Mouse (Mus musculus): ENCODE measurements around the gene Cyp2c29. TPM values are rescaled to one million over a fixed set of nuclear protein-coding genes. Genes with fewer than 3 reads are reported as not detected.
"Not testable (repeated sequence)": the region's sequence is repeated elsewhere in the genome, so short reads cannot be mapped to it uniquely, and the experiment has no call there.

The Cyp2c29 gene
- polyA plus RNA-seq (2016; fragmentation: Nextera tagmentation; extraction: Ambion mirVana) = not detected in 2 replicates

- not testable (repeated sequence) for H3K9me3 ChIP-seq (replicated peaks); ATAC-seq; H3K27ac ChIP-seq; H3K9ac ChIP-seq; H3K27me3 ChIP-seq (replicated peaks); H3K4me2 ChIP-seq; H3K36me3 ChIP-seq; H3K4me1 ChIP-seq; H3K4me3 ChIP-seq
- no CpG with 5 or more reads among the region's 1 CpGs for WGBS (ENCODE audit: insufficient replicate concordance)
These were observed at the start of gene Cyp2c29 for GRCm38 (mm10) chr19:39269105-39269504. Cyp2c29 (plus strand) TSS chr19:39269405.

DNA sequence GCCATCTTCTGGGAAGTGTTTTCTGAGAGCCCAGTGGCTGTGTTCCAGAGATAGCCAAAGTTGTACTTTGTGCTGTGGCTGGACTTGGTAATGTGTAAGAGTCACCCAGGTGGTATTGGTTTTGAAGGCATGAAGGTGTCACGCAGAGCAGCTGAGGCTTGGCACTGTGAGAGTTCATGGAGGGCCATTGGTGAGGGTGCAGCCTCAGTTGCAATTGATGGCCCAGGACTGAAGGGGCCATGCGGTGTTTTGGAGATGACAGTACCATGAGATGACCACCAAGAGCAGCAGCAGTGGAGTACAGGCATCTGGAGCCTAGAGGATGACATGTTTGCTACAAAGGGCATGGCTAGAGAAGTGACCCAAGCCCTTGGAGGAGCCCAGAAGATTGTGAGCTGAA lies 2.2 kb upstream of the Cyp2c29 start:
- H3K9ac ChIP-seq; H3K4me2 ChIP-seq; H3K27ac ChIP-seq; H3K4me3 ChIP-seq; ATAC-seq; H3K4me1 ChIP-seq; H3K36me3 ChIP-seq; H3K9me3 ChIP-seq (replicated peaks); H3K27me3 ChIP-seq (replicated peaks): not testable (repeated sequence)
- WGBS (ENCODE audit: insufficient replicate concordance) = 49% methylated on average over 2 of the region's 2 CpGs

GRCm38 (mm10) chr19:39282801-39283200 lies 13.6 kb downstream of the Cyp2c29 start:
- Histone ChIP-seq H3K9me3 (replicated peaks) (no peaks in the 10 kb centered on the region), H3K36me3 (no peaks in the 10 kb centered on the region), H3K4me3 (no peak overlapping the region), H3K9ac (no peak overlapping the region), H3K27ac (no peak overlapping the region), H3K27me3 (replicated peaks) (no peaks in the 10 kb centered on the region), H3K4me2 (no peak overlapping the region), H3K4me1 (no peaks in the 10 kb centered on the region)
- no peak for ATAC-seq

DNA sequence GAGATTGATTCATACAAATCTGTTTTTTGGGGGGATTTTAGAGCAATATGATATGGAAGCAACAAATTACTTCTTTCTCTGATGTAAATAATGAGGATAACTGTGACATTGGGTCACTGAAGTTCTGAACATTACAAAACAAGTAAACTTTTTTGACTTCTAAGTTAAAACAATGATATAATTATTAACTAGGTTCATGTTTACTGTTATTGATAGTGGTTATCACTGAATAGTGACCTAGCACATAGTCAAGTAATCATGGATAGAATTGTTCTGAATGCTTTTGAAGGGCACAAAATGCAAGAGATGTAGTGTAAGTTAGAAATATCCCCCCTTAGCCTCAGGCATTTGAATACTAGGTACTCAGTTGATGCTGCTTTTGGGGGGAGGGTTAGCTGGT lies 16.4 kb downstream of the Cyp2c29 start:
- H3K4me2 ChIP-seq = no peak overlapping the region
- no peak for ATAC-seq

DNA sequence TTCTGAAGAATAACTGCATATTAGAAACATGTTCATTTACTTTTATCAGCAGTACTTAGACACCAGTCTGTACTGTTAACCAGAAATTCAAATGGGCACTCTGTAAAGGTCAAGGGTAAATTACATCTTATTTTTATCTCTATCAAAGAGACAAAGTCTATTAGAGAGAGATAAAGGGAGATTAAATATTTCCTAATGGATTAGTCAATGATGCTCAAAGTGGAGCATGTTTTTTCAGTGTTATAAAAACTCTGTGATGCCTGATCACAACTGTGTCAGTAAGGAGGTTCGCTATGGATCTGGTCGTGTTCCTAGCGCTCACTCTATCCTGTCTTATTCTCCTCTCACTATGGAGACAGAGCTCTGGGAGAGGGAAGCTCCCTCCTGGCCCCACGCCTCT lies 17.6 kb downstream of the Cyp2c29 start:
- peaks cover 3% of the 10 kb centered on the region; the same call in 1 of the 2 replicates for H3K9me3 ChIP-seq (replicated peaks)
- no peaks in the 10 kb centered on the region for H3K4me1 ChIP-seq
- H3K27me3 ChIP-seq (replicated peaks) = no peaks in the 10 kb centered on the region
- H3K4me3 ChIP-seq = no peak overlapping the region
- H3K27ac ChIP-seq = no peak overlapping the region
- no peaks in the 10 kb centered on the region for H3K36me3 ChIP-seq
- H3K4me2 ChIP-seq = no peak overlapping the region
- H3K9ac ChIP-seq = no peak overlapping the region
- ATAC-seq = no peak
- 55% methylated on average over 4 of the region's 4 CpGs for WGBS (ENCODE audit: insufficient replicate concordance)

More for the DNA sequence above, 16.4 kb downstream of the Cyp2c29 start:
- Histone ChIP-seq H3K27me3 (replicated peaks) (no peaks in the 10 kb centered on the region), H3K27ac (no peak overlapping the region), H3K36me3 (no peaks in the 10 kb centered on the region), H3K9ac (no peak overlapping the region), H3K9me3 (replicated peaks) (0 out of 2 replicates have a peak, but pooled peaks cover 3% of the 10 kb centered on the region), H3K4me3 (no peak overlapping the region), H3K4me1 (no peaks in the 10 kb centered on the region)

- peaks cover 8% of the 10 kb centered on the region; the same call in 1 of the 2 replicates for H3K9me3 ChIP-seq (replicated peaks)
- H3K4me3 ChIP-seq = no peak overlapping the region
- no peaks in the 10 kb centered on the region for H3K27me3 ChIP-seq (replicated peaks)
- no peaks in the 10 kb centered on the region for H3K36me3 ChIP-seq
- no peak for ATAC-seq
- H3K9ac ChIP-seq = no peak overlapping the region
- no peak overlapping the region for H3K4me2 ChIP-seq
- no peaks in the 10 kb centered on the region for H3K4me1 ChIP-seq
- no peak overlapping the region for H3K27ac ChIP-seq
- WGBS (ENCODE audit: insufficient replicate concordance) = 36% methylated on average over 3 of the region's 3 CpGs
These were observed 19.8 kb downstream of the Cyp2c29 start for GRCm38 (mm10) chr19:39288978-39289377.

Other genes starting within 250 kb of the Cyp2c29 start
- not detected in 2 replicates for gene Cyp2c65, start 208.4 kb upstream of the Cyp2c29 start, polyA plus RNA-seq (2016; fragmentation: Nextera tagmentation; extraction: Ambion mirVana)
- gene Cyp2c66, start 155.5 kb upstream of the Cyp2c29 start, polyA plus RNA-seq (2016; fragmentation: Nextera tagmentation; extraction: Ambion mirVana) = not detected in 2 replicates
- gene Cyp2c38, start 193.7 kb downstream of the Cyp2c29 start, polyA plus RNA-seq (2016; fragmentation: Nextera tagmentation; extraction: Ambion mirVana) = not detected in 2 replicates
- gene Cyp2c39, start 241.5 kb downstream of the Cyp2c29 start, polyA plus RNA-seq (2016; fragmentation: Nextera tagmentation; extraction: Ambion mirVana) = not detected in 2 replicates